Comparison of ENCODE assay signal across 18 mouse cellular contexts in the genomic region with DNA sequence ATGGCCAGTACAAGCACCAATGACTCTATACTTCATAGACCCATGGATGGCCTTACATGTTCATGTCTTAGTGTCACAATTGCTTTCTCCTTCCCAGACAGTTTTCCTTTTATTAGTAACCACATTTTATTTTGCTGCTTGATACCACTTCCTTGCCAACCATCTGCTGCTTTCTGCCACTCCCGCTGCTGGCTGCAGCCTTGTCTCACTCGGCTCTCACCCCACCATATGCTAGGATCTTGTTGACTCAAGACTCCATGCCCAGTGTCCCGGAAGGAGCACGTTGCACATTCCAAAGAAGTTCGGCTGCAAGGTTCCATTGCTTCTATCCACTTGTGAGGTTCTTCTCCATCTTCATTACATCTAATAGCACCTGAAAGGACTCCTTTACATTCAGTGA.
A peak's percentile ranks its signal among the peaks of the same experiment; 100 is the strongest.
DNase-seq lines count a peak whose midpoint lies in the region; ATAC-seq and TF ChIP-seq lines count a peak whose summit lies in the region.
"Had no signal": no experiment of that assay in that cellular context is flagged by ENCODE, and none has a peak within 500 bp of the region (broad histone marks: within the 10 kb centered on the region; RNA-seq: fewer than 3 reads in every experiment).

No protein-coding gene starts in this region.

- 57% methylated on average over 5 of the region's 5 CpGs for WGBS in hindbrain, postnatal 0 days
- 87% methylated on average over 5 of the region's 5 CpGs for WGBS in hindbrain, embryonic 13.5 days
- WGBS in midbrain, postnatal 0 days = 90% methylated on average over 5 of the region's 5 CpGs
- 90% methylated on average over 5 of the region's 5 CpGs for WGBS in midbrain, embryonic 13.5 days

- H3K27me3 ChIP-seq in hindbrain, postnatal 0 days (ENCODE audit: insufficient read depth, low read length) = no peaks in the 10 kb centered on the region
- H3K27me3 ChIP-seq in hindbrain, embryonic 13.5 days = no peaks in the 10 kb centered on the region
- H3K27me3 ChIP-seq in midbrain, postnatal 0 days (ENCODE audit: insufficient read depth, low read length) = no peaks in the 10 kb centered on the region
- no peaks in the 10 kb centered on the region for H3K27me3 ChIP-seq in midbrain, embryonic 13.5 days
- H3K27me3 ChIP-seq: intestine, embryonic 15.5 days; kidney, embryonic 15.5 days; limb, embryonic 12.5 days; liver, embryonic 13.5 days; lung, embryonic 15.5 days; midbrain, embryonic 12.5 days had no signal

- no peak overlapping the region for H3K4me2 ChIP-seq in hindbrain, postnatal 0 days (ENCODE audit: low read depth, low read length)
- no peak overlapping the region for H3K4me2 ChIP-seq in hindbrain, embryonic 13.5 days
- no peak overlapping the region for H3K4me2 ChIP-seq in midbrain, postnatal 0 days (ENCODE audit: low read depth, low read length, poor library complexity, severe bottlenecking)
- H3K4me2 ChIP-seq in midbrain, embryonic 13.5 days (replicated peaks) = no peak overlapping the region
- H3K4me2 ChIP-seq: intestine, embryonic 15.5 days; kidney, embryonic 15.5 days; limb, embryonic 12.5 days; liver, embryonic 13.5 days; lung, embryonic 15.5 days; midbrain, embryonic 12.5 days had no signal

- H3K9ac ChIP-seq in hindbrain, postnatal 0 days (replicated peaks; ENCODE audit: low read length) = no peak overlapping the region
- no peak overlapping the region for H3K9ac ChIP-seq in hindbrain, embryonic 13.5 days
- H3K9ac ChIP-seq in midbrain, postnatal 0 days (replicated peaks; ENCODE audit: low read length, poor library complexity, severe bottlenecking) = no peak overlapping the region
- no peak overlapping the region for H3K9ac ChIP-seq in midbrain, embryonic 13.5 days (replicated peaks)
- H3K9ac ChIP-seq: intestine, embryonic 15.5 days; kidney, embryonic 15.5 days; limb, embryonic 12.5 days; liver, embryonic 13.5 days; lung, embryonic 15.5 days; midbrain, embryonic 12.5 days had no signal

- H3K4me3 ChIP-seq in hindbrain, postnatal 0 days (ENCODE audit: low read length) = no peak overlapping the region
- no peak overlapping the region for H3K4me3 ChIP-seq in hindbrain, embryonic 13.5 days
- no peak overlapping the region for H3K4me3 ChIP-seq in midbrain, postnatal 0 days (ENCODE audit: low read depth, low read length)
- no peak overlapping the region for H3K4me3 ChIP-seq in midbrain, embryonic 13.5 days (replicated peaks)
- H3K4me3 ChIP-seq: intestine, embryonic 15.5 days; kidney, embryonic 15.5 days; limb, embryonic 12.5 days; liver, embryonic 13.5 days; lung, embryonic 15.5 days; midbrain, embryonic 12.5 days; myocyte had no signal

- no peak for TF ChIP-seq CTCF in hindbrain, postnatal 0 days (IDR thresholded peaks at IDR 0.05; ENCODE audit: low read depth)
- no peak for TF ChIP-seq CTCF in midbrain, postnatal 0 days (IDR thresholded peaks at IDR 0.05)

- peaks cover 5% of the 10 kb centered on the region; the same call in 1 of the 2 replicates for H3K36me3 ChIP-seq in hindbrain, postnatal 0 days (ENCODE audit: insufficient read depth, low read length)
- peaks cover 17% of the 10 kb centered on the region for H3K36me3 ChIP-seq in hindbrain, embryonic 13.5 days
- H3K36me3 ChIP-seq in midbrain, postnatal 0 days (ENCODE audit: insufficient read depth, low read length) = no peaks in the 10 kb centered on the region; the same call in 1 of the 2 replicates
- peaks cover 5% of the 10 kb centered on the region; the same call in 1 of the 2 replicates for H3K36me3 ChIP-seq in midbrain, embryonic 13.5 days
- H3K36me3 ChIP-seq: intestine, embryonic 15.5 days; kidney, embryonic 15.5 days; limb, embryonic 12.5 days; liver, embryonic 13.5 days; lung, embryonic 15.5 days; midbrain, embryonic 12.5 days had no signal

- H3K27ac ChIP-seq in hindbrain, postnatal 0 days = no peak overlapping the region
- H3K27ac ChIP-seq in hindbrain, embryonic 13.5 days = no peak overlapping the region
- no peak overlapping the region for H3K27ac ChIP-seq in midbrain, postnatal 0 days (ENCODE audit: low read depth, low read length)
- H3K27ac ChIP-seq in midbrain, embryonic 13.5 days = no peak overlapping the region
- H3K27ac ChIP-seq: intestine, embryonic 15.5 days; kidney, embryonic 15.5 days; limb, embryonic 12.5 days; liver, embryonic 13.5 days; lung, embryonic 15.5 days; midbrain, embryonic 12.5 days had no signal

- peak; percentile 30 for DNase-seq in hindbrain, postnatal 0 days (ENCODE audit: low spot score)
- DNase-seq in midbrain, postnatal 0 days (ENCODE audit: low spot score) = peak; percentile 33
- DNase-seq in cerebellum, adult 8-10 months = peak; percentile 78
- DNase-seq in retina, postnatal 1 day = no peak
- DNase-seq: adrenal gland, postnatal 36 days; gastrocnemius, postnatal 25 days; liver, embryonic 13.5 days; spleen, adult 18-20 months; thymus, adult 2 months had no signal

- H3K9me3 ChIP-seq in hindbrain, postnatal 0 days (ENCODE audit: low read length) = no peaks in the 10 kb centered on the region
- H3K9me3 ChIP-seq in hindbrain, embryonic 13.5 days = no peaks in the 10 kb centered on the region
- no peaks in the 10 kb centered on the region for H3K9me3 ChIP-seq in midbrain, postnatal 0 days (ENCODE audit: low read length)
- H3K9me3 ChIP-seq in midbrain, embryonic 13.5 days = no peaks in the 10 kb centered on the region
- H3K9me3 ChIP-seq: intestine, embryonic 15.5 days; kidney, embryonic 15.5 days; limb, embryonic 12.5 days; liver, embryonic 13.5 days; lung, embryonic 15.5 days; midbrain, embryonic 12.5 days had no signal

- ATAC-seq in hindbrain, postnatal 0 days = no peak
- no peak for ATAC-seq in hindbrain, embryonic 13.5 days (ENCODE audit: low FRiP score)
- ATAC-seq in midbrain, postnatal 0 days (ENCODE audit: low FRiP score) = no peak
- ATAC-seq in midbrain, embryonic 13.5 days = no peak
- no peak for ATAC-seq in CD4-positive, CD25-positive, alpha-beta regulatory T cell, adult 4 months
- ATAC-seq: intestine, embryonic 15.5 days had no signal

- H3K4me1 ChIP-seq in hindbrain, postnatal 0 days (ENCODE audit: insufficient read depth, low read length) = no peaks in the 10 kb centered on the region
- no peaks in the 10 kb centered on the region for H3K4me1 ChIP-seq in hindbrain, embryonic 13.5 days (replicated peaks)
- H3K4me1 ChIP-seq in midbrain, postnatal 0 days (ENCODE audit: insufficient read depth, low read length) = no peaks in the 10 kb centered on the region
- H3K4me1 ChIP-seq in midbrain, embryonic 13.5 days (replicated peaks) = 0 out of 2 replicates have a peak, but pooled peaks cover 3% of the 10 kb centered on the region
- H3K4me1 ChIP-seq: intestine, embryonic 15.5 days; kidney, embryonic 15.5 days; limb, embryonic 12.5 days; liver, embryonic 13.5 days; lung, embryonic 15.5 days; midbrain, embryonic 12.5 days had no signal
